Mouse (Mus musculus) olfactory bulb, adult 2 months (tissue): ENCODE measurements around the gene Igfbp4.

ENCODE experiments used
- CTCF ChIP-seq: fragments of 200-500 bp; IDR thresholded peaks from 2 replicates; pipeline ENCODE4 v1.5.1; 2012; ENCODE audit warnings: low read depth, mild to moderate bottlenecking, low read length, moderate library complexity; ENCODE audit not compliant: insufficient read depth
- POLR2A ChIP-seq: fragments of 200-500 bp; IDR thresholded peaks from 2 replicates; pipeline ENCODE4 v1.6.1; 2012; ENCODE audit warnings: mild to moderate bottlenecking, low read depth, low read length, moderate library complexity; ENCODE audit not compliant: insufficient read depth

DNA sequence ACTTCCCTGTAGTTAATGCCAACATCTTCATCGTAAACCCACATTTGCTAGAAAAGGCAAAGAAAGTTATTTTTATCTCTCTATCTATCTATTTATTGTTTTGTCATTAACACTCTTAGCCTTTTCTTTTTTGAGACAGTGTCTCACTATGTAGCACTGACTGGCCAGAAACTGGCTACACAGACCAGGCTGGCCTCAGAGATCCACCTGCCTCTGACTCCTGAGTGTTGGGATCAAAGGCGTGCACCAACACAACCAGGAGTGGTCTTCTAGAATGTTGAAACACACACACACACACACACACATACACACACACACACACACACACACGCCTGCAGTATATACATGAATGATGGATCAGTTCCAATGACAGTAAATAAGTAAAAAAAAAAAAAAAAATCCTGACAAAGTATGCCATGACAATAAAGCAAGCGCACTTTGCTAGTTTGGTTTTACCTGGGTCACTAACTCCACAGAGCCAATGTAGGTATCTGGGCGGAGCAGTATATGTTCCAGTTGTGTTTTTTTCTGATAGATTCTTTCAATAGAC is 18.6 kb upstream of the Igfbp4 start:
- TF ChIP-seq CTCF = no peak
- TF ChIP-seq POLR2A = no peak
